8 mouse cellular contexts compared by ENCODE assay signal in the genomic region with DNA sequence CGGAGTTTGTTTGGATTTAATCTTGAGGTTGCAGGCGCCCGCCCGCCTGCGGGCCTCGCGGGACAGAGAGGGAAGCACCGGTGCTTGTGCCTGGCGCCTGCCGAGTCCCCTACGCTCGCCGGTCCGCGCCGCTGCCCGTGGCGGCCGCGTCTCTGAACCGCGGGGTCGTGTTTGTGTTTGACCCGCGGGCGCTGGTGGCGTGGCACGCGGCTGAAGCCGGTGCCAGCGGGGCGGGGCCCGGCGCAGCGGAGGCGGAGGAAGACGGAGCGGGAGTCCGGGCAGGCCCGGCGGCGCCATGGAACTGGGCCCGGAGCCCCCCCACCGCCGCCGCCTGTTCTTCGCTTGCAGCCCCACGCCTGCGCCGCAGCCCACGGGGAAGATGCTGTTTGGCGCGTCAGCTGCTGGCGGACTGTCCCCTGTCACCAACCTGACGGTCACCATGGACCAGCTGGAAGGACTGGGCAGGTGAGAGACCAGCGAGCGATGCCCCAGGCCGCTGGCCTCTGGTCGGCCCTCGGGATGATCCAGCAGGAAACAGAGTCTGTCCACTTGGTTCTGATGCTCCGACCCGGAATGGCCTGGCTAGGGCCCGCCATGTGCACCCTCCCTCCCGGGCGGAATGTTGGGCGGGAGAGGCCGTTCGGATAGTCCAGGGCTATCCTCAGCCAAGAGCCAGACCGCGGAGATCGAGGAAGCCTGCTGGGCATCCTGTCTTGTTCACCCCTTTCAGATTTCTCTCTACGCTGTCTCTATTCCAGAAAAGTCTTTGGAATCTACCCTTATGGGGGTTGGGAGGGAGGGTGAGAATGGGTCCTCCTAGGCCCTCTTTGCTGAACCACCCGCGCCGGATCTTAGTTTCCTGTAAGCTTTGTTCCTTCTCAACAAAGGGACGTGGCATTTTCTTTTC. TPM values are rescaled to one million over a fixed set of nuclear protein-coding genes. Genes with fewer than 3 reads are reported as not detected.
DNase-seq lines count a peak whose midpoint lies in the region; ATAC-seq and TF ChIP-seq lines count a peak whose summit lies in the region.

No protein-coding gene starts in this region.

- H3K36me3 ChIP-seq in forebrain, embryonic 13.5 days (ENCODE audit: poor library complexity, severe bottlenecking): peaks cover 34% of the 10 kb centered on the region
- H3K36me3 ChIP-seq in hindbrain, embryonic 12.5 days: peaks cover 28% of the 10 kb centered on the region
- H3K36me3 ChIP-seq in megakaryocyte, embryonic 14.5 days (replicated peaks; ENCODE audit: low read length): peaks cover 32% of the 10 kb centered on the region
- peaks cover 23% of the 10 kb centered on the region for H3K36me3 ChIP-seq in small intestine, adult 2 months (ENCODE audit: control insufficient read depth, insufficient read depth, low read length)

- no peaks in the 10 kb centered on the region for H3K9me3 ChIP-seq in forebrain, embryonic 13.5 days (replicated peaks)
- H3K9me3 ChIP-seq in hindbrain, embryonic 12.5 days (replicated peaks): no peaks in the 10 kb centered on the region
- no peaks in the 10 kb centered on the region for H3K9me3 ChIP-seq in megakaryocyte, embryonic 14.5 days

- no peak for TF ChIP-seq CTCF in small intestine, adult 2 months (IDR thresholded peaks at IDR 0.05; ENCODE audit: extremely low read depth, insufficient read length, insufficient replicate concordance, low read depth, low read length)

- H3K4me3 ChIP-seq in forebrain, embryonic 13.5 days: peak overlapping the region; percentile 98
- peak overlapping the region; percentile 98 for H3K4me3 ChIP-seq in hindbrain, embryonic 12.5 days
- H3K4me3 ChIP-seq in megakaryocyte, embryonic 14.5 days (replicated peaks): peak overlapping the region; percentile 96
- peak overlapping the region; percentile 95 for H3K4me3 ChIP-seq in small intestine, adult 2 months (ENCODE audit: low read depth, low read length)

- peak; percentile 56 for DNase-seq in kidney, adult 11 months
- DNase-seq in kidney, adult 18-20 months: no peak
- DNase-seq in c-Kit-negative CD71-positive TER-119-positive erythroid progenitor cells, embryonic 14.5 days (ENCODE audit: low read depth, low spot score): peak; percentile 28
- DNase-seq in left cerebral cortex, postnatal 4 days: peak; percentile 72

- H3K9ac ChIP-seq in forebrain, embryonic 13.5 days: peak overlapping the region; percentile 97
- peak overlapping the region; percentile 94 for H3K9ac ChIP-seq in hindbrain, embryonic 12.5 days

- peak; percentile 66 for ATAC-seq in forebrain, embryonic 13.5 days
- ATAC-seq in hindbrain, embryonic 12.5 days (ENCODE audit: low FRiP score): peak; percentile 63

- peak overlapping the region; percentile 85 for H3K27ac ChIP-seq in forebrain, embryonic 13.5 days
- peak overlapping the region; percentile 81 for H3K27ac ChIP-seq in hindbrain, embryonic 12.5 days
- H3K27ac ChIP-seq in small intestine, adult 2 months (ENCODE audit: insufficient read depth, low read depth, low read length): peak overlapping the region; percentile 89

- 0 out of 2 replicates have a peak, but pooled peaks have one; percentile 18 for TF ChIP-seq POLR2A in small intestine, adult 2 months (IDR thresholded peaks at IDR 0.05; ENCODE audit: low read depth, low read length)

- H3K27me3 ChIP-seq in forebrain, embryonic 13.5 days: no peaks in the 10 kb centered on the region
- no peaks in the 10 kb centered on the region for H3K27me3 ChIP-seq in hindbrain, embryonic 12.5 days
- no peaks in the 10 kb centered on the region for H3K27me3 ChIP-seq in megakaryocyte, embryonic 14.5 days (replicated peaks)
- H3K27me3 ChIP-seq in small intestine, adult 2 months (ENCODE audit: control insufficient read depth, insufficient read depth, low read length): no peaks in the 10 kb centered on the region

- peaks cover 21% of the 10 kb centered on the region for H3K4me1 ChIP-seq in forebrain, embryonic 13.5 days
- peaks cover 13% of the 10 kb centered on the region for H3K4me1 ChIP-seq in hindbrain, embryonic 12.5 days
- H3K4me1 ChIP-seq in megakaryocyte, embryonic 14.5 days: peaks cover 28% of the 10 kb centered on the region
- H3K4me1 ChIP-seq in small intestine, adult 2 months (ENCODE audit: control insufficient read depth, insufficient read depth, insufficient read length, low read length): peaks cover 12% of the 10 kb centered on the region; the same call in 1 of the 2 replicates

- WGBS in forebrain, embryonic 13.5 days: under 1% methylated on average over 62 of the region's 76 CpGs
- WGBS in hindbrain, embryonic 12.5 days: under 1% methylated on average over 74 of the region's 76 CpGs
- WGBS in small intestine, adult 2 months: under 1% methylated on average over 76 of the region's 76 CpGs

- intact Hi-C loops in left cerebral cortex, postnatal 4 days (cut with DNase I): no loop called here

- H3K4me2 ChIP-seq in forebrain, embryonic 13.5 days: peak overlapping the region; percentile 81
- H3K4me2 ChIP-seq in hindbrain, embryonic 12.5 days (replicated peaks): peak overlapping the region; percentile 84

RNA-seq across cellular contexts. Expression of gene Cdc25a, which starts 0.6 kb away (rescaled TPM):
- polyA plus RNA-seq in forebrain, embryonic 13.5 days (2015; fragmentation: Nextera tagmentation; extraction: Ambion mirVana): 26.1 and 28.5 TPM in 2 replicates
- polyA plus RNA-seq in hindbrain, embryonic 12.5 days (2016; fragmentation: Nextera tagmentation; extraction: Ambion mirVana): 34.0 and 35.5 TPM in 2 replicates
- 10 to 100 TPM in 1 of 2 experiments, 1 to 10 TPM in 1; 9.9 to 10.3 TPM for total RNA-seq in left cerebral cortex, postnatal 4 days (2021)
- 13.7 and 15.0 TPM in 2 replicates for polyA plus RNA-seq in megakaryocyte, embryonic 14.5 days (2012; ENCODE audit: insufficient read depth, low replicate concordance)
- polyA plus RNA-seq in small intestine, adult 2 months (2012; rRNA removed): 14.1 and 27.3 TPM in 2 replicates

RNA-seq across cellular contexts. Expression of gene Camp, which starts 26.5 kb away (rescaled TPM):
- polyA plus RNA-seq in forebrain, embryonic 13.5 days (2015; fragmentation: Nextera tagmentation; extraction: Ambion mirVana): 0.33 and 0.45 TPM in 2 replicates
- polyA plus RNA-seq in hindbrain, embryonic 12.5 days (2016; fragmentation: Nextera tagmentation; extraction: Ambion mirVana): 1.9 and 2.0 TPM in 2 replicates
- not detected for total RNA-seq in left cerebral cortex, postnatal 4 days (2021)
- polyA plus RNA-seq in megakaryocyte, embryonic 14.5 days (2012; ENCODE audit: insufficient read depth, low replicate concordance): 9.6 TPM in 1 of 2 replicates, not detected in the other
- polyA plus RNA-seq in small intestine, adult 2 months (2012; rRNA removed): 3.2 TPM in 1 of 2 replicates, not detected in the other

RNA-seq across cellular contexts. Expression of gene Nme6, which starts 43.4 kb away (rescaled TPM):
- polyA plus RNA-seq in forebrain, embryonic 13.5 days (2015; fragmentation: Nextera tagmentation; extraction: Ambion mirVana): 76.4 and 80.2 TPM in 2 replicates
- polyA plus RNA-seq in hindbrain, embryonic 12.5 days (2016; fragmentation: Nextera tagmentation; extraction: Ambion mirVana): 60.4 and 68.7 TPM in 2 replicates
- 10 to 100 TPM; 22.7 to 25.3 TPM for total RNA-seq in left cerebral cortex, postnatal 4 days (2021)
- 6.4 and 9.2 TPM in 2 replicates for polyA plus RNA-seq in megakaryocyte, embryonic 14.5 days (2012; ENCODE audit: insufficient read depth, low replicate concordance)
- polyA plus RNA-seq in small intestine, adult 2 months (2012; rRNA removed): 9.9 and 14.6 TPM in 2 replicates

RNA-seq across cellular contexts. Expression of gene Map4, which starts 55.3 kb away (rescaled TPM):
- 81.7 and 90.6 TPM in 2 replicates for polyA plus RNA-seq in forebrain, embryonic 13.5 days (2015; fragmentation: Nextera tagmentation; extraction: Ambion mirVana)
- 137 and 164 TPM in 2 replicates for polyA plus RNA-seq in hindbrain, embryonic 12.5 days (2016; fragmentation: Nextera tagmentation; extraction: Ambion mirVana)
- 100 to 1,000 TPM; 477 to 488 TPM for total RNA-seq in left cerebral cortex, postnatal 4 days (2021)
- 13.9 and 22.7 TPM in 2 replicates for polyA plus RNA-seq in megakaryocyte, embryonic 14.5 days (2012; ENCODE audit: insufficient read depth, low replicate concordance)
- polyA plus RNA-seq in small intestine, adult 2 months (2012; rRNA removed): 91.4 and 191 TPM in 2 replicates
